Mouse (Mus musculus): Measurements from ENCODE around the gene Nab2.

DNA sequence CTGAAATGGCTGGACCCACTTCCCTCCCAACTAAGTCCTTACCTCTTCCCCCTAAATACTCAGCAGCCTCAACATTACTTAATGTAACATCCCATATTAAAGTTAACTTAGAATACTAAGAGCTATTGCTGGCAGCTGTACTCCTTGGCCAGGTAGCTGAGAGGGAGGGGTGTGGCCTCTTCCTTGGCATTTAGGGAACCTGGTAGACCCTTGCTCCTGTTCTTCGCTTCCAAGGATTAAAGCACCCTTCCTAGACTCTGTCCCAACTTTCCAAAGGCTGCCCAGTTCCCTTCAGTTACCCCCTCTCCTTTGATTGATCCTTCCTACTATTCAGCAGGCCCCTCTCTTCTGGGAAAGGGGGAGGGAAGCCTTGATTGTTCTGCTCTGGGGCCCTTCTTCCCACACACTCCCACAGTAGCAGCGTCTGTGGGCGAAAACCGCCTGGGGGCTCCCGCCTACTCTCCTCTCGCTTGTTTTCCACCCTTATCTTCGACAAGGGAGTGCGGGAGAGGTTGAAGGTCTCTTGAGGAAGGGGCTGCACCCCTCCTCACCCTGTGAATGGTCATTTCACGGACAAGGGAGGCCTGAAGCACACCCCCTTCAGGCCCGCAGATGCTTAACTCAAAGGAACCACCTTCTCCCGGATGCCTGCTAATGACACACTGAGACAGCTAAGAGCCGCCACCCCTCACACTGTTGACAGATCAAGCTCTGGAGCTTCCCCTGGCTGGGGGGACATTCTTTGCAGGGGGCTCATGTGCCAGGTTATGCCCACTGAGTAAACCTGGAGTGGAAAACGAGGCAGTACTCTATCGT, 2.8 kb downstream of the Nab2 start:
- TF ChIP-seq CTCF (IDR thresholded peaks at IDR 0.05; ENCODE audit: extremely low read depth, insufficient read depth, low read length): no peak
- TF ChIP-seq POLR2A (IDR thresholded peaks at IDR 0.05; ENCODE audit: extremely low read depth, insufficient read depth, low read length): no peak

Data from cortical plate, adult 2 months (tissue).